Mouse (Mus musculus): ENCODE data around the gene Ano4.

The Ano4 gene

GRCm38 (mm10) chr10:89344491-89345195 is at the start of gene Ano4:
TSS of gene Ano4 (minus strand) at chr10:89344762.
- no peak for DNase-seq (ENCODE audit: low read depth, low spot score)

DNA sequence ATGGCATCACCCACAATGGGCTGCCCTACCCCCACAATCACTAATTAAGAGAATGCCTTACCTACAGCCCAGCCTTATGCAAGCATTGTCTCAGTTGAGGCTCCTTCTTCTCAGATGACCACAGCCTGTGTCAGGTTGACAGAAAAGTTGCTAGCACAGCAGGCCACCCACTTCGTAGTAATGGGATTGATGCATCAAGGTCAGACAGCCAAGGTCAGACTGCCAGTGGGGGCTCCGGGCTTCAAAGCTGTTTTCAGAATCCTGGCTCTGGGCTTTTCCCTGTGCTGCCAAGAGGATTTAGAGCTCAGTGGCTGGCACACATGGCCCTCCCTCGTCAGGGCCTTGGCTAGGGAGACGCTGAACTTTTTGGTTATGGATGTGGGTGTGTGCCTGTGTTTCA is 48.1 kb upstream of the Ano4 start:
- peak; percentile 14 for DNase-seq (ENCODE audit: low read depth, low spot score)

DNA sequence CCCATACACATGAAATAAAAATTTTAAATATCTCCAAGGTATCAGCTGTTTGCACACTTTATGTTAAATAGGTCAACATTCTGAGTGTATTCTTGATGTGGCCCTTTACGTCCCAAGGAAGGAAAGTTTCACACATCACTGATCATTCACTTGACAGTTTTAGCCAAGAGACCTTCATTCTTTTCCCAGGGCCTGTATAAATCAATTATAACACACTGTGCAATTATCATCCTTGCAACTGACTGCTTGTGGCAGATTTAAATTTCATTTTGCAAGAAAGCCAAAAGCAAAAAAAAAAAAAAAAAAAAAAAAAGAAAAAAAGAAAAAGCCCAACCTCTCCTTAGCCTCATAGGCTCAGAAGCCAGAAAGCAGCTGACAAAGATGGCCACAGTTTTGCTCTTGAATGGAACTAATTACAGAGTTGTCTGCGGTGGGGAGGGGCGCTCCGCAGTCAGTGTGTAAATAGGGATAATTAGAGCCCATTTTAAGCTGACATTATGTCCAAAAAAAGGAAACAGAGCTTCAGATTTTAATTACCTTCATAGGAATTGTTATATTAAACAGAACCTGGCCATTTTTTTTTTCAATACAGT is 47.1 kb upstream of the Ano4 start:
- DNase-seq (ENCODE audit: low read depth, low spot score): no peak

DNA sequence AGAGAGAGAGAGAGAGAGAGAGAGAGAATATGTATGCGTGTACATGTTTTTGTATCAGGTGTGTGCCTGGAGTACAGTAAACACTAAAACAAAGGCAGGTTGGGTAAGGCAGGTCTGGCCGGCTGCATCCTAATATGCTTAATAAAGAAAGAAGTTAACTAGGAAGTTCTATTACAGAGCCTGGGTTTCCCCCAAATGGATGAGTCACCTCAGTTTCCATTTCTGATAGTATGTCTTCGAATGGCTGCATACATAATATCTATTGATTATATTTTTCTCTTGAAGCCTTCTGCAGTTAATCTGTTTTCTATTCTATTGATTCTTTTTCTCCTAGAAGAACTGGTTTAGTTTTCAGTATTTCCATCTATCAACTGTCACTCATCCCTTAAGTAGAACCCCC is 41.9 kb upstream of the Ano4 start:
- DNase-seq (ENCODE audit: low read depth, low spot score): no peak

- peak; percentile 87 for DNase-seq (ENCODE audit: low read depth, low spot score)
Observed at GRCm38 (mm10) chr10:89383462-89383861, 38.9 kb upstream of the Ano4 start.

DNA sequence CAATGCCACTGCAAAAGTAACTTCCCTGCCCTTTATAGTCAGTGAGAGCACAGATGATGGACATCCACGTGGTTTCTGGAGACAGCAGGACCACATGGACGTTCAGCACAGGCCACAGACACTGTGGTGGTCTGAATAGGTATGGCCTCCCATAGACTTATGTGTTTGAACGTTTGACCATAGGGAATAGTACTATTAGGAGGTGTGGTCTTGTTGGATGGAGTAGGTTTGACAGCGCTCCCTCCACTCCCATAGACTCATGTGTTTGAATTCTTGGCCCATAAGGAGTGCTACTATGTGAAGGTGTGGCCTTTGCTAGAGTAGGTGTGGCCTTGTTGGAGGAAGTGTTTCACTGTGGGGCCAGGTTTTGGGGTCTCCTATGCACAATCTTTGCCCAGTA is 33.2 kb upstream of the Ano4 start:
- DNase-seq (ENCODE audit: low read depth, low spot score): no peak

GRCm38 (mm10) chr10:89370051-89370450 is 25.5 kb upstream of the Ano4 start:
- DNase-seq (ENCODE audit: low read depth, low spot score): no peak

GRCm38 (mm10) chr10:89358933-89359332 is 14.4 kb upstream of the Ano4 start:
- no peak for DNase-seq (ENCODE audit: low read depth, low spot score)

DNA sequence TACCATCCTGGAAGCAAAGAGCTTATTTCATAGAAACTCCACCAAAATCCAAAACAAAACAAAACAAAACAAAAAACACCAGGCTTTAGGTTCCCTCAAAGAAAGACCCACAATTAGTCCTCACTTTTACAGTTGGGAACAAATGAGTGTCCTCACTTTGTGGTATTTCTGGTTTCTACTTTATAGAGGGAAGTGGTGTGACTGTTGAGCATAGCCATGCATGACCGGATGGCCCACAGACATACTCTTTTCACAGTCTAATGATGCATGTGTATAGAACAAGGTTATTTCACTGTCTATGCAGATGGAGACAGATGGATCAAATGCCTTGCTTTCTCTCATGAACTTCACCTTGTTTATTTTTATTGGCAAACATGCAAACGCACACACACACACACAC is 10.1 kb upstream of the Ano4 start:
- no peak for DNase-seq (ENCODE audit: low read depth, low spot score)

DNA sequence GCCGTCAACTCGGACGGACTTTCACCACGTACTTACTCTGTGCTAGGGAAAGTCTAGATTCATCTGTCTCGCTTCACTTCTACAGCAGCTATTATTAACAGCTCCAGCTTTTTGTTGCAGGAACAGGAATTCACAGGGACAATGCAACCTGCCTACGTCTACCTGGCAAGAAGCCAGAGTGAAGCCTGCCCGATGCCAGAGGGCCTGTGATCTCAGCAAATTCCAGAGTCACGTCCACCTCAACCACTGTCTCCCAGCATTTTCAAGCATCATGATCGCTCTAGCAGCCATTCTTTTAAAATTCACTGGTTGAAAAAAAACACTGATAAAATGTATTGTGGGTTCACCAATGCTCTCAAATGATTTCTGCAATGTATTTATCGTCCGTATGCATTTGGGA is 6.9 kb upstream of the Ano4 start:
- DNase-seq (ENCODE audit: low read depth, low spot score): no peak

DNA sequence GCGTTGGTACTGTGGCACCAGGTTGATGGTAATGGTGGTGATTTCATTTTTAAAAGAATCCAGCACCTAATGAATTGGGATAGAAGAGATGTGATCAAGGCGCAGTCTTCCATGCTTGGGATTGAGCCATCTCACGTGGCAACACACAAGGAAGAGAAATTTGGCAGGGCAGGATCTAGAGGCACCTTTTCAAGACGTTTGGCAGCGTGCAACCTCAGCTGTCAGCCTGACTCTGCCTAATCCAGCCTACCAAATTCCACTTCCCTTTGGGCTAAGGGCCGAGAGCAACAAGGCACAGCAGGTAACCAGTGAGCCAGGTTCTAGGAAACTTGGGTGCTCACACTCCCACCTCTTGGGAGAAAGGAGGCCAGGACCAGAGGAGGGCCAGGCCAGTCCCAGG is 1.0 kb upstream of the Ano4 start:
- no peak for DNase-seq (ENCODE audit: low read depth, low spot score)

DNA sequence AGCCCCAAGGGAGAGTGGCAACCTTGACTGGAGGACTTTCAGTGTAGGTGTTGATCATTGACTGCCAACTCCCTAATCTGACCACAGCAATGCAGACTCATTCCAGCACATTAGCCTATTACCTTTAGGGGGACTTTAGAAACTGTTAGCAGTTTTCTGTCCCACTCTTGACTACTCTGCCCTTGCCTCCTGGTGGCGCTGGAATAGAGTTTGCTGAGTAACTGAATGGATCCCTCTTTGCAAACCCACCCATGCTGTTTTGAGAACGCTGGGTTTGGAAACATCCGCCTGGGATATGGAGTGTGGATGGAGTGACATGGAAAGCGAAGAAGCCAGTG is 603 bp upstream of the Ano4 start:
- no peak for DNase-seq (ENCODE audit: low read depth, low spot score)

GRCm38 (mm10) chr10:89344132-89344490 is 451 bp downstream of the Ano4 start:
- DNase-seq (ENCODE audit: low read depth, low spot score): no peak

- no peak for DNase-seq (ENCODE audit: low read depth, low spot score)
Observed at GRCm38 (mm10) chr10:89343716-89344115, 846 bp downstream of the Ano4 start.

DNA sequence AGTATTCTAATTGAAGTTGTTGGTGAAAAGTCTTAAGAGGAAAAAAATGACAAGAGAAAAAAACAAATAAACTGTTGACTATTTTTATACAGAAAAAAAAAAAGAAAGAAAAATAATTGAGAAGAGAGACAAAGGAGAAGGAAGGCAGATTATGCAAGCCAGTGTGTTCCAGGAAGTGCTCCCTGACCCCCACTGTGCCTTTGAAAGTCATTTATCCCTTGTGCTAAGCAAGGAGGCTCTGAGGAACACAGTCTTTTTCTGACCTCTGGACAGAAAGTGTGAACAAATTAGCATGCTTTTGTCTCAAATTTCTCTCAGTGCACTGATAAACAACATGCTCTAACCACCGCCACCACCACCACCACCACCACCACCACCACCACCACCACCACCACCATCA is 14.3 kb downstream of the Ano4 start:
- no peak for DNase-seq (ENCODE audit: low read depth, low spot score)

DNA sequence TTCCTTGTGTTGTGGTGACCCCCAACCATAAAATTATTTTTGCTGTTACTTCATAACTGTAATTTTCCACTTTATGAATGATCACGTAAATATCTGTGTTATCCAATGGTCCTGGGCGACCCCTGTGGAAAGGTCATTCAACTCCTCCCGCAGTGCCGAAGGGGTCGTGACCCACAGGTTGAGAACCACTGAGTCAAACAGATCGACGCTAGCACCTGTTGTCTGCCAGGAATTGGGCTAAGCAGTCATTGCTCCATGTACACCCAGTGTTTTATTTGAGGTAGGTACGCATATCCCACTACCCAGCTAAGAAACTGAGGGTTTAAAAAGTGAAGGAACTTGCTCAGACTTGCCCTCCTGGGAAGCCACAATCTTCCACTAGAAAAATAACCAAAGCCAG is 14.8 kb downstream of the Ano4 start:
- DNase-seq (ENCODE audit: low read depth, low spot score): no peak

- DNase-seq (ENCODE audit: low read depth, low spot score): no peak
Observed at GRCm38 (mm10) chr10:89328876-89329275, 15.7 kb downstream of the Ano4 start.

- DNase-seq (ENCODE audit: low read depth, low spot score): peak; percentile 77
Observed at GRCm38 (mm10) chr10:89327004-89327511, 17.5 kb downstream of the Ano4 start.

DNA sequence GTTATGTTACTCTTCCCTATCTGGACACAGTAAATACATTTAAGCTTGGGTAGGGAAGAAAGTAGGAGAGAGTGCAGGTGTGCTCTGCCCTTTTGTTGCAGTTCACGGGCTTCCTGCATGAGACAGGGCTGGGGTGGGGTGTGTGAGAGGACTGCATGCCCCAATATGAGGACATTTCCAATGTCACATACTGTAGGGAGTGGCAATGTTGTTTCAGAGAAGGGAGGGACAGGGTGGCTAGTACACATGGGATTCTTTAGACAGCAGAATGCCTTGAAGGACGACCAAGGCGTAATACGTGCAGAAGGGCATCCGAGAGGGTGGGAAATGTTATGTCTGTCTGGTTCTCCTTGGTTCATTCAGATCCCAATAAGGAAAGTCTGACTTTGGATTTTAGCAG is 18.2 kb downstream of the Ano4 start:
- DNase-seq (ENCODE audit: low read depth, low spot score): no peak

- DNase-seq (ENCODE audit: low read depth, low spot score): no peak
Observed at GRCm38 (mm10) chr10:89307566-89307965, 37.0 kb downstream of the Ano4 start.

DNA sequence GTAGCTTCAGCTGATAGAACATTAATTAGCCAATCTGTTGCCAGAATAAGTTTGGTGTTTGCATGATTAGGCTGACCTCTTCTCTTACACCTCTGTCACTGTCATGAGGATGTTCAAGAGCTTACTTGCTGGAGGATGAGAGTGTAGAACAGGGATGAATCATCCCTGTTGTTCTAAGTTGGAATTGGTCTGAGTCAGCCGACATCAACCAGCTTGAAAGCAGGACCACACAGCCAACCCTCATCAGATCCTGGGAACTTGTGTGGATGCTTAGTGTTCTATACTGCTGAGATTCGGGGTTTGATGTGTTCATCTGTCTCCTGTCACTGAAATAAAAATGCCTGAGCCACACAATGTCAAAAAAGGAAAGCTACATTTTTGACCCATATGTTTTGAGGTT is 44.2 kb downstream of the Ano4 start:
- DNase-seq (ENCODE audit: low read depth, low spot score): no peak

GRCm38 (mm10) chr10:89292784-89293183 is 51.8 kb downstream of the Ano4 start:
- DNase-seq (ENCODE audit: low read depth, low spot score): no peak

GRCm38 (mm10) chr10:89290698-89291097 is 53.9 kb downstream of the Ano4 start:
- no peak for DNase-seq (ENCODE audit: low read depth, low spot score)

GRCm38 (mm10) chr10:89289290-89289689 is 55.3 kb downstream of the Ano4 start:
- DNase-seq (ENCODE audit: low read depth, low spot score): no peak

All from mesoderm, embryonic 11.5 days (tissue).